Mouse (Mus musculus): ENCODE data around the gene Arhgef25. TPM values are rescaled to one million over a fixed set of nuclear protein-coding genes. Genes with fewer than 3 reads are reported as not detected.
A peak's percentile ranks its signal among the peaks of the same experiment; 100 is the strongest.

Arhgef25 gene
- 6.9 and 7.7 TPM in 2 replicates for polyA plus RNA-seq (2012; rRNA removed)
- polyA plus RNA-seq (2014; fragmentation: Nextera tagmentation; extraction: Ambion mirVana), result 3.4 and 4.8 TPM in 2 replicates

DNA sequence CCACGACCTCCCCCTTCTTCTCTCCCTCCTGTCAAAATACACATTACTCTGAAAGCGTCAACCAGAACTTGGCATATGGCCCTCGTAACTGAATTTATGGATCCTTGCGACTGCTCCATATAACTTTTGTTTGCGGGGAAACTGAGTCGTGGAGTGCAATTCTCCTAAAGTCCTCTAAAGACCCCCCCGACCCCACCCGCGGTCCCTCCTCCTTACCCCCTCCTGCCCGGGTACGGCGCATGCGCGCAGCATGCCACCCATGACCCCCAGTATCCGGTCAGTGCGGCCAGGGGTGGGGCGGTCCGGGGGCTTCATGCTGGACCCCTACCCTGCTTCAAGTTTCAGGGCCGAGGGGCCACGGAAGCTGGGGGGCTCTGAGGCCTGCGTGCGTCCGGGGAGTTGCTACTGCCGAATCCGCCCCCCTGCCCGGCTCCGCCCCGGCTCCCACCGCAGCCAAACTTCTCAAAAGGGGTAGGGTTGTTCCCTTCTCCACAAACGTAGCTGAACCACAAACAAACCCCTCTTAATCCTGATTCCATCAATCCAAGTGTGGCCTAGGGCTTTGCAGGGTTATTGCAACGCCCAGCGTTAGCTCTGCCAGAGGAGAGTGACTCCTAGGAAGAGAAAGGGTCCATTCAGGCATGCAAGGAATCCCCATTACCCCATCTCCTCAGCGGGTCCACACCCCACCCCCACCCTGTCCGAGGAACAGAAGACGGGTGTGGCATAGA is at the start of gene Arhgef25:
Arhgef25 (minus strand) TSS at position 433 of the 731 bp plus-strand sequence.
- 2% methylated on average over 35 of the region's 35 CpGs for WGBS (ENCODE audit: insufficient replicate concordance)
- no peak for TF ChIP-seq EP300 (IDR thresholded peaks at IDR 0.05; ENCODE audit: low read depth)
- TF ChIP-seq CTCF (IDR thresholded peaks at IDR 0.05; ENCODE audit: low read depth), result no peak
- peaks cover 37 to 44% of the 10 kb centered on the region in 2 experiments for H3K4me1 ChIP-seq (replicated peaks; ENCODE audit: control insufficient read depth in 2 of 2, insufficient read depth in 2 of 2, low read length in 1 of 2)

GRCm38 (mm10) chr10:127238241-127238824 is 48.5 kb upstream of the Arhgef25 start:
- Histone ChIP-seq H3K9ac (replicated peaks) (no peak overlapping the region), H3K4me3 (ENCODE audit: insufficient read depth in 1 of 2, low read depth in 2 of 2, low read length in 2 of 2) (no peak overlapping the region), H3K9me3 (ENCODE audit: control insufficient read depth, low read length) (no peaks in the 10 kb centered on the region), H3K4me1 (replicated peaks; ENCODE audit: control insufficient read depth in 2 of 2, insufficient read depth in 2 of 2, low read length in 1 of 2) (no peaks in the 10 kb centered on the region), H3K36me3 (replicated peaks; ENCODE audit: control insufficient read depth, insufficient read depth, low read depth) (no peaks in the 10 kb centered on the region), H3K27ac (no peak overlapping the region), H3K27me3 (ENCODE audit: control insufficient read depth, insufficient read depth, low read length) (peaks cover 17% of the 10 kb centered on the region), H3K4me2 (ENCODE audit: low read depth) (no peak overlapping the region)
- WGBS (ENCODE audit: insufficient replicate concordance), result 48% methylated on average over 18 of the region's 18 CpGs
- DNase-seq (ENCODE audit: low read depth in 3 of 3, low spot score in 3 of 3) (no peak), ATAC-seq (ENCODE audit: insufficient read depth) (no peak)
- no peak for TF ChIP-seq EP300 (IDR thresholded peaks at IDR 0.05; ENCODE audit: low read depth)
- no peak for TF ChIP-seq CTCF (IDR thresholded peaks at IDR 0.05; ENCODE audit: low read depth)

More for the DNA sequence above, at the start of gene Arhgef25:
- ATAC-seq (ENCODE audit: insufficient read depth), result peak; percentile 5; the same call in 1 of the 2 replicates
- no peak for DNase-seq (ENCODE audit: low read depth in 3 of 3, low spot score in 3 of 3)
- H3K4me2 ChIP-seq (ENCODE audit: low read depth), result peak within 1 kb of the TSS; percentile 100
- no peaks in the 10 kb centered on the region for H3K27me3 ChIP-seq (ENCODE audit: control insufficient read depth, insufficient read depth, low read length)
- peak within 1 kb of the TSS; percentile 81 for H3K27ac ChIP-seq
- H3K36me3 ChIP-seq (replicated peaks; ENCODE audit: control insufficient read depth, insufficient read depth, low read depth), result no peaks in the 10 kb centered on the region
- no peaks in the 10 kb centered on the region for H3K9me3 ChIP-seq (ENCODE audit: control insufficient read depth, low read length)
- peak within 1 kb of the TSS; percentile 63 to 74 for H3K4me3 ChIP-seq (ENCODE audit: insufficient read depth in 1 of 2, low read depth in 2 of 2, low read length in 2 of 2)
- peak within 1 kb of the TSS; percentile 82 for H3K9ac ChIP-seq (replicated peaks)

DNA sequence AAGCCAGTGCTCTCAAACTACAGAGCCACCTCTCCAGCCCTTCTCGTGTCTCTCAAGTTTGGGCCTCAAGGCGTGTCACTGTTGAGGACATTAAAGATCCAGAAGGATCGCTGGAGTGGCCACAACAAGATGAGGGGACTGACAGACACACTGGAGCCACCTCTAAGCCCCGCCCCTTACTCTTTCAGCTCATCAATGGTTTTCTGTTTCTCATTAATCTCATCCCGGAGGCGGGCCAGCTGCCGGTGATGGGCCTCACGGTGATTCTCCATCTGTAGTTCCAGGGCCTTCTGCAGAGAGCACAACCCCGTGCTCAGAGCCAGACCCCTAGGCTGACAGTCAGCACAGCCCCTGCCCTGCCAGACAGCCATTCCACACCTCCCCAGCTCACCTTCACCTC is 46.7 kb upstream of the Arhgef25 start:
- Histone ChIP-seq H3K27me3 (ENCODE audit: control insufficient read depth, insufficient read depth, low read length) (peaks cover 17% of the 10 kb centered on the region), H3K9ac (replicated peaks) (no peak overlapping the region)
- no peak for DNase-seq (ENCODE audit: low read depth in 3 of 3, low spot score in 3 of 3)

DNA sequence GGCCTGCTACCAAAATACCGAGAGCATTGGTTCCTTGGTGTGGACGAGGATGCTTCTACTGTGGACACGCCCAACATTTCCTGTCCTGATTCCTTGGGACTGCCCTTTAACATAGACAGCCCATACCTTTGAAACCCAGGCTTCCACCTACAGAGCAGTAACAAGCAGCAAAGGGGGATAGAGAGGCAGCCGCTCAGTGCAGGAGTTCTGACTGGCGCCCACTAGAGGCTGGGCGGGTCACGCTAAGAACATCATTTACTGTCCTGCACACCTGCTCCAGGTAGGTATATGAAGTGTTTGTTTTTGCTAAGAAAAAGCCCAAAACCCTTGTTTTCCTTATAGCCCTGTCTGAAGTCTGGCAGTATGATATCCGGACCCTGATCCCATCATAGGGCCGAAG is 43.3 kb upstream of the Arhgef25 start:
- Histone ChIP-seq H3K9me3 (ENCODE audit: control insufficient read depth, low read length) (no peaks in the 10 kb centered on the region), H3K36me3 (replicated peaks; ENCODE audit: control insufficient read depth, insufficient read depth, low read depth) (no peaks in the 10 kb centered on the region), H3K4me3 (ENCODE audit: insufficient read depth in 1 of 2, low read depth in 2 of 2, low read length in 2 of 2) (no peak overlapping the region), H3K27me3 (ENCODE audit: control insufficient read depth, insufficient read depth, low read length) (peaks cover 11% of the 10 kb centered on the region; the same call in 1 of the 2 replicates), H3K9ac (replicated peaks) (no peak overlapping the region), H3K4me2 (ENCODE audit: low read depth) (no peak overlapping the region), H3K27ac (no peak overlapping the region), H3K4me1 (replicated peaks; ENCODE audit: control insufficient read depth in 2 of 2, insufficient read depth in 2 of 2, low read length in 1 of 2) (no peaks in the 10 kb centered on the region)
- DNase-seq (ENCODE audit: low read depth in 3 of 3, low spot score in 3 of 3), result no peak
- no peak for ATAC-seq (ENCODE audit: insufficient read depth)
- 70% methylated on average over 9 of the region's 9 CpGs for WGBS (ENCODE audit: insufficient replicate concordance)
- peak; percentile 66 for TF ChIP-seq CTCF (IDR thresholded peaks at IDR 0.05; ENCODE audit: low read depth)
- no peak for TF ChIP-seq EP300 (IDR thresholded peaks at IDR 0.05; ENCODE audit: low read depth)

More for the DNA sequence above, 46.7 kb upstream of the Arhgef25 start:
- H3K4me1 ChIP-seq (replicated peaks; ENCODE audit: control insufficient read depth in 2 of 2, insufficient read depth in 2 of 2, low read length in 1 of 2), result no peaks in the 10 kb centered on the region
- no peak overlapping the region for H3K4me2 ChIP-seq (ENCODE audit: low read depth)
- no peak overlapping the region for H3K27ac ChIP-seq
- H3K36me3 ChIP-seq (replicated peaks; ENCODE audit: control insufficient read depth, insufficient read depth, low read depth), result no peaks in the 10 kb centered on the region
- H3K9me3 ChIP-seq (ENCODE audit: control insufficient read depth, low read length), result no peaks in the 10 kb centered on the region
- TF ChIP-seq CTCF (IDR thresholded peaks at IDR 0.05; ENCODE audit: low read depth), result no peak
- H3K4me3 ChIP-seq (ENCODE audit: insufficient read depth in 1 of 2, low read depth in 2 of 2, low read length in 2 of 2), result no peak overlapping the region
- ATAC-seq (ENCODE audit: insufficient read depth), result no peak
- 52% methylated on average over 9 of the region's 9 CpGs for WGBS (ENCODE audit: insufficient replicate concordance)

GRCm38 (mm10) chr10:127231741-127232140 is 41.9 kb upstream of the Arhgef25 start:
- 71% methylated on average over 14 of the region's 14 CpGs for WGBS (ENCODE audit: insufficient replicate concordance)
- no peak for TF ChIP-seq CTCF (IDR thresholded peaks at IDR 0.05; ENCODE audit: low read depth)
- no peak for TF ChIP-seq EP300 (IDR thresholded peaks at IDR 0.05; ENCODE audit: low read depth)
- ATAC-seq (ENCODE audit: insufficient read depth) (no peak), DNase-seq (ENCODE audit: low read depth in 3 of 3, low spot score in 3 of 3) (no peak)
- H3K4me2 ChIP-seq (ENCODE audit: low read depth), result no peak overlapping the region
- no peak overlapping the region for H3K27ac ChIP-seq
- no peak overlapping the region for H3K4me3 ChIP-seq (ENCODE audit: insufficient read depth in 1 of 2, low read depth in 2 of 2, low read length in 2 of 2)
- no peak overlapping the region for H3K9ac ChIP-seq (replicated peaks)
- H3K4me1 ChIP-seq (replicated peaks; ENCODE audit: control insufficient read depth in 2 of 2, insufficient read depth in 2 of 2, low read length in 1 of 2), result no peaks in the 10 kb centered on the region
- no peaks in the 10 kb centered on the region for H3K9me3 ChIP-seq (ENCODE audit: control insufficient read depth, low read length)
- peaks cover 2% of the 10 kb centered on the region; the same call in 1 of the 2 replicates for H3K27me3 ChIP-seq (ENCODE audit: control insufficient read depth, insufficient read depth, low read length)
- no peaks in the 10 kb centered on the region for H3K36me3 ChIP-seq (replicated peaks; ENCODE audit: control insufficient read depth, insufficient read depth, low read depth)

Measured in liver, embryonic 14.5 days (tissue).